Mouse (Mus musculus) MEL (cell line): ENCODE results near the gene Jpt1.

Source experiments
- CTCF ChIP-seq, 3 experiments: IDR thresholded peaks in 2 of 3; conservative IDR thresholded peaks in 1 of 3; 2 replicates each; pipeline ENCODE4 v1.5.1; 2011 to 2012; ENCODE audit warnings: low read length in 3 of 3, low read depth in 2 of 3, mild to moderate bottlenecking in 2 of 3, improper control_type of control experiment in 1 of 3, inconsistent platforms in 1 of 3, mixed read lengths in 1 of 3, moderate library complexity in 1 of 3; ENCODE audit not compliant: control insufficient read depth in 1 of 3, insufficient read depth in 1 of 3, poor library complexity in 1 of 3, severe bottlenecking in 1 of 3
- E2F4 ChIP-seq: IDR thresholded peaks from 2 replicates; pipeline ENCODE4 v1.6.1; 2011; ENCODE audit warnings: low read depth, low read length, improper control_type of control experiment, borderline replicate concordance
- ELF1 ChIP-seq: IDR thresholded peaks from 2 replicates; pipeline ENCODE4 v1.6.1; 2014; ENCODE audit warnings: low read depth, mild to moderate bottlenecking, inconsistent platforms, low read length, improper control_type of control experiment, moderate library complexity
- EP300 ChIP-seq, 2 experiments: IDR thresholded peaks; 2 replicates each; pipeline ENCODE4 v1.6.1; 2011; ENCODE audit warnings: improper control_type of control experiment in 2 of 2, low read length in 2 of 2, low read depth in 1 of 2, mild to moderate bottlenecking in 1 of 2
- GATA1 ChIP-seq: IDR thresholded peaks from 2 replicates; pipeline ENCODE4 v1.6.1; 2011; ENCODE audit warnings: low read depth, low read length, improper control_type of control experiment
- MAX ChIP-seq: IDR thresholded peaks from 2 replicates; pipeline ENCODE4 v1.6.1; 2011; ENCODE audit warnings: low read length, improper control_type of control experiment
- MXI1 ChIP-seq: IDR thresholded peaks from 2 replicates; pipeline ENCODE4 v1.6.1; 2011; ENCODE audit warnings: mild to moderate bottlenecking, low read depth, low read length, improper control_type of control experiment
- POLR2A ChIP-seq, 2 experiments: IDR thresholded peaks; 2 replicates each; pipeline ENCODE4 v1.6.1; 2011 to 2012; ENCODE audit warnings: low read length in 2 of 2, mild to moderate bottlenecking in 2 of 2, control low read depth in 1 of 2, improper control_type of control experiment in 1 of 2, low read depth in 1 of 2, moderate library complexity in 1 of 2; ENCODE audit not compliant: control insufficient read depth in 1 of 2, insufficient read depth in 1 of 2, poor library complexity in 1 of 2
- RAD21 ChIP-seq: IDR thresholded peaks from 2 replicates; pipeline ENCODE4 v1.6.1; 2011; ENCODE audit warnings: mild to moderate bottlenecking, low read depth, low read length, improper control_type of control experiment
- SMC3 ChIP-seq: IDR thresholded peaks from 2 replicates; pipeline ENCODE4 v1.6.1; 2011; ENCODE audit warnings: low read depth, low read length, improper control_type of control experiment
- TCF12 ChIP-seq: IDR thresholded peaks from 2 replicates; pipeline ENCODE4 v1.6.1; 2014; ENCODE audit warnings: low read depth, mild to moderate bottlenecking, inconsistent platforms, low read length, improper control_type of control experiment, moderate library complexity
- ZMIZ1 ChIP-seq: IDR thresholded peaks from 2 replicates; pipeline ENCODE4 v1.6.1; 2012; ENCODE audit warnings: low read depth, mild to moderate bottlenecking, inconsistent platforms, low read length, improper control_type of control experiment, moderate library complexity

GRCm38 (mm10) chr11:115502636-115503035 is 11.6 kb downstream of the Jpt1 start:
- TF ChIP-seq CTCF (IDR thresholded peaks at IDR 0.05 in 2 of 3, conservative IDR thresholded peaks at IDR 0.05 in 1 of 3; ENCODE audit: control insufficient read depth in 1 of 3, insufficient read depth in 1 of 3, low read depth in 2 of 3, low read length in 3 of 3, poor library complexity in 1 of 3, severe bottlenecking in 1 of 3) = no peak
- no peak for TF ChIP-seq TCF12
- no peak for TF ChIP-seq MAX
- TF ChIP-seq POLR2A (IDR thresholded peaks at IDR 0.05; ENCODE audit: control insufficient read depth in 1 of 2, insufficient read depth in 1 of 2, low read depth in 1 of 2, low read length in 2 of 2, poor library complexity in 1 of 2) = no peak
- no peak for TF ChIP-seq ELF1
- no peak for TF ChIP-seq EP300 (IDR thresholded peaks at IDR 0.05; ENCODE audit: low read depth in 1 of 2, low read length in 2 of 2)
- TF ChIP-seq E2F4 = no peak
- TF ChIP-seq MXI1 = no peak
- TF ChIP-seq GATA1 = no peak
- TF ChIP-seq ZMIZ1 = no peak
- no peak for TF ChIP-seq SMC3
- no peak for TF ChIP-seq RAD21
